Mouse (Mus musculus): ENCODE data around the gene Mrpl35.

DNA sequence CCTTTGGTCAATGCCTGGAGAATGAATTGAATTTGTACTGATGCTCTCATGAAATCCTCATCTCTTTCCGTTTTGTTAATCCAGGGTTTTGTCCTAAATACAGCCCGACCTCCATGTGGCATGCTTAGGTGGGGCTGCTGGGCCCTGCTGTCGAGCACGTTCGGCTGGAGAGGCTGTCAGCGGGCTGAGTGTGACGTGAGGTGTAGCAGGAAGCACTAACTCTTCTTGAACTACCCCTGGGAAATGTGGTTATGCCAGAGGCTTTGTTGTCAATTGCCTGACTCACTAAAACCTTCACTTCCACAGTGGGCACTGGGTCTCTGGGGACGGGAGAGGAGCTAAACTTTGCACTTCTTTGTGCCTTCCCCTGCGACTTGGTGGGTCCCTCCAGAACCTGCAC, 38.4 kb downstream of the Mrpl35 start:
- TF ChIP-seq CTCF (IDR thresholded peaks at IDR 0.05; ENCODE audit: extremely low read depth, insufficient read depth, insufficient read length, insufficient replicate concordance) (no peak), POLR2A (IDR thresholded peaks at IDR 0.05; ENCODE audit: low read depth, low read length) (no peak)
